Mouse (Mus musculus) CH12.LX (cell line): Measurements from ENCODE around the gene Nol9. TPM values are rescaled to one million over a fixed set of nuclear protein-coding genes. Genes with fewer than 3 reads are reported as not detected.

Source experiments
- DNase-seq: peaks from one replicate; pipeline ENCODE4 v3.0.0-alpha.2; 2013; ENCODE audit errors: extremely low read depth
- H3K27ac ChIP-seq: 2 replicates; pipeline ENCODE4 v1.5.1; 2012; ENCODE audit warnings: low read depth, mild to moderate bottlenecking, control low read depth, moderate library complexity; ENCODE audit not compliant: insufficient read depth
- H3K27me3 ChIP-seq: replicated peaks from 2 replicates; pipeline ENCODE3; 2012; ENCODE audit warnings: inconsistent platforms
- H3K36me3 ChIP-seq, 2 experiments: replicated peaks in 1 of 2; 2 replicates each; pipeline versions ENCODE3 to v1.6.1; 2012; ENCODE audit warnings: inconsistent platforms in 1 of 2, low read length in 1 of 2, mild to moderate bottlenecking in 1 of 2, mixed read lengths in 1 of 2, moderate library complexity in 1 of 2; ENCODE audit not compliant: control insufficient read depth in 1 of 2, insufficient read depth in 1 of 2
- H3K4me1 ChIP-seq, 2 experiments: 2 replicates each; pipeline ENCODE4 v1.6.1; 2012; ENCODE audit warnings: inconsistent platforms in 1 of 2, moderate library complexity in 1 of 2; ENCODE audit not compliant: insufficient read depth in 2 of 2, control insufficient read depth in 1 of 2
- H3K4me2 ChIP-seq: 2 replicates; pipeline ENCODE4 v1.6.1; 2012; ENCODE audit warnings: low read depth, mild to moderate bottlenecking, control low read depth; ENCODE audit not compliant: poor library complexity, insufficient read depth, severe bottlenecking
- H3K4me3 ChIP-seq, 3 experiments: fragments of 150-350 bp in 1 of 3; sonication (generic) in 1 of 3; replicated peaks in 1 of 3; 2 replicates each; pipeline versions ENCODE3 to v1.5.1; 2011 to 2012; ENCODE audit warnings: low read depth in 2 of 3, low read length in 2 of 3, mild to moderate bottlenecking in 2 of 3, moderate library complexity in 2 of 3, control low read depth in 1 of 3, improper control_type of control experiment in 1 of 3, inconsistent platforms in 1 of 3, mixed read lengths in 1 of 3; ENCODE audit not compliant: poor library complexity in 1 of 3
- H3K79me2 ChIP-seq: replicated peaks from 2 replicates; pipeline ENCODE4 v1.6.1; 2012; ENCODE audit warnings: mild to moderate bottlenecking, moderate library complexity; ENCODE audit not compliant: control insufficient read depth, poor library complexity, insufficient read depth, severe bottlenecking; ENCODE audit errors: extremely low read depth
- H3K9ac ChIP-seq: 2 replicates; pipeline ENCODE4 v1.6.1; 2012; ENCODE audit warnings: low read depth, mild to moderate bottlenecking, control low read depth, moderate library complexity; ENCODE audit not compliant: insufficient read depth
- H3K9me3 ChIP-seq: replicated peaks from 2 replicates; pipeline ENCODE3; 2012; ENCODE audit warnings: low read length, inconsistent platforms, mixed read lengths
- BHLHE40 ChIP-seq: IDR thresholded peaks from 2 replicates; pipeline ENCODE4 v1.6.1; 2011; ENCODE audit warnings: mild to moderate bottlenecking, low read depth, low read length, improper control_type of control experiment
- CTCF ChIP-seq, 2 experiments: IDR thresholded peaks in 1 of 2; conservative IDR thresholded peaks in 1 of 2; 2 replicates each; pipeline ENCODE4 v1.5.1; 2011 to 2012; ENCODE audit warnings: low read depth in 2 of 2, low read length in 2 of 2, improper control_type of control experiment in 1 of 2, inconsistent platforms in 1 of 2, mild to moderate bottlenecking in 1 of 2, moderate library complexity in 1 of 2
- ELF1 ChIP-seq: IDR thresholded peaks from 2 replicates; pipeline ENCODE4 v1.6.1; 2014; ENCODE audit warnings: low read depth, mild to moderate bottlenecking, inconsistent platforms, low read length, improper control_type of control experiment
- EP300 ChIP-seq: IDR thresholded peaks from 2 replicates; pipeline ENCODE4 v1.6.1; 2011; ENCODE audit warnings: low read length, improper control_type of control experiment
- ETS1 ChIP-seq: conservative IDR thresholded peaks from 2 replicates; pipeline ENCODE4 v1.6.1; 2012; ENCODE audit warnings: low read depth, mild to moderate bottlenecking, inconsistent platforms, low read length, improper control_type of control experiment, moderate library complexity
- GABPA ChIP-seq: IDR thresholded peaks from 2 replicates; pipeline ENCODE4 v1.6.1; 2012; ENCODE audit warnings: low read depth, low read length, improper control_type of control experiment, inconsistent platforms; ENCODE audit not compliant: insufficient replicate concordance
- IRF4 ChIP-seq: IDR thresholded peaks from 2 replicates; pipeline ENCODE4 v1.6.1; 2014; ENCODE audit warnings: low read depth, mild to moderate bottlenecking, inconsistent platforms, low read length, improper control_type of control experiment
- JUND ChIP-seq: conservative IDR thresholded peaks from 2 replicates; pipeline ENCODE4 v1.6.1; 2011; ENCODE audit warnings: low read depth, low read length, improper control_type of control experiment
- MAFK ChIP-seq: IDR thresholded peaks from 2 replicates; pipeline ENCODE4 v1.6.1; 2011; ENCODE audit warnings: low read length, improper control_type of control experiment; ENCODE audit not compliant: insufficient replicate concordance
- MAX ChIP-seq: IDR thresholded peaks from 2 replicates; pipeline ENCODE4 v1.6.1; 2011; ENCODE audit warnings: low read length, improper control_type of control experiment
- MEF2A ChIP-seq: IDR thresholded peaks from 2 replicates; pipeline ENCODE4 v1.6.1; 2014; ENCODE audit warnings: low read depth, mild to moderate bottlenecking, inconsistent platforms, low read length, improper control_type of control experiment, borderline replicate concordance
- MXI1 ChIP-seq: IDR thresholded peaks from 2 replicates; pipeline ENCODE4 v1.6.1; 2011; ENCODE audit warnings: mild to moderate bottlenecking, low read depth, low read length, improper control_type of control experiment
- NELFE ChIP-seq: IDR thresholded peaks from 2 replicates; pipeline ENCODE4 v1.6.1; 2011; ENCODE audit warnings: low read depth, low read length, improper control_type of control experiment
- PAX5 ChIP-seq: IDR thresholded peaks from 2 replicates; pipeline ENCODE4 v1.6.1; 2012; ENCODE audit warnings: low read length, inconsistent platforms, mixed read lengths
- POLR2AphosphoS2 ChIP-seq: IDR thresholded peaks from 2 replicates; pipeline ENCODE4 v1.6.1; 2011; ENCODE audit warnings: low read depth, low read length, improper control_type of control experiment
- SIN3A ChIP-seq: IDR thresholded peaks from 2 replicates; pipeline ENCODE4 v1.6.1; 2012; ENCODE audit warnings: low read length, improper control_type of control experiment, inconsistent platforms
- SMC3 ChIP-seq: IDR thresholded peaks from 2 replicates; pipeline ENCODE4 v1.6.1; 2011; ENCODE audit warnings: low read depth, low read length, improper control_type of control experiment
- UBTF ChIP-seq: IDR thresholded peaks from 2 replicates; pipeline ENCODE4 v1.6.1; 2012; ENCODE audit warnings: low read depth, mild to moderate bottlenecking, inconsistent platforms, low read length, improper control_type of control experiment, moderate library complexity
- ZNF384 ChIP-seq: IDR thresholded peaks from 2 replicates; pipeline ENCODE4 v1.6.1; 2012; ENCODE audit warnings: low read depth, low read length, improper control_type of control experiment, inconsistent platforms
- dilution Hi-C: fragments of 300-500 bp; cut with MboI; formaldehyde crosslinking; loops from 2 replicates; pipeline ENCODE4 v1.14.3; 2020; ENCODE audit warnings: low sequenced_read_pairs; ENCODE audit not compliant: extremely low pct_unique_long_range_greater_than_20kb, extremely low pct_ligation_motif_present
- in situ Hi-C: fragments of 300-500 bp; cut with MboI; formaldehyde crosslinking; loops from 3 replicates; pipeline ENCODE4 v1.14.3; 2019; ENCODE audit warnings: low sequenced_read_pairs, low pct_ligation_motif_present, low pct_unique_long_range_greater_than_20kb, mixed read lengths
- polyA plus RNA-seq: library from polyadenylated mRNA; unstranded; fragments of >175 nt; gene quantifications from 2 replicates; pipeline ENCODE4 v1.2.1, GENCODE M21; 2012; ENCODE audit warnings: low read depth; ENCODE audit not compliant: insufficient read length
- total RNA-seq, 2 experiments: library from RNA; depleted of rRNA; stranded (reverse); fragments of 300-350 nt in 1 of 2; fragments of >200 nt in 1 of 2; gene quantifications; 2 replicates each; pipeline ENCODE4 v1.2.3; 2012 to 2014

Gene Nol9
- total and polyA plus RNA-seq, 3 experiments, result 44.7 to 60.5 (median 44.8) TPM

DNA sequence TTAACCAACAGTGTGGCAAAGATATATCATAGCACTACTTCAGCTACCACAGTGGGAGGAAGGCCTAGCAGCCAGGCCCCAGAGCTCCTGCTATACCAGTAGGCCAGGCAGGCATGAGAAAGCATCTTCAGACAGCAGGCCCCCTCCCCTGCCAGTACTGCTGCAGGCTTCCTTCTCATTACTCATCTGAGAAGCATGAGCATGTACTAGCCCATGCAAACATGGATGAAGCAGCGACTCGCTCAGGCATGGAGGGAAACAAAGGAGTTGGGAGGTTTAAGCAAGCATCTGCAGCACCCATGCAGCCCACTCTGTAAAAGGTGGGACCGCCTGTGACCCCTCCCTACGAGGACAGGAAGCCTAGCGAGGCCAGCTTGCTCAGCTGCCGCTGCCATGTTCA, 20.0 kb upstream of the Nol9 start:
- no peak for DNase-seq
- Histone ChIP-seq H3K4me3 (no peak overlapping the region), H3K27ac (no peak overlapping the region), H3K4me2 (no peak overlapping the region), H3K4me1 (peaks cover 3 to 6% of the 10 kb centered on the region in 2 experiments; a peak in 2 of 4 replicates), H3K27me3 (no peaks in the 10 kb centered on the region), H3K79me2 (no peaks in the 10 kb centered on the region), H3K9me3 (no peaks in the 10 kb centered on the region), H3K36me3 (peaks cover 68 to 98% of the 10 kb centered on the region in 2 experiments), H3K9ac (no peak overlapping the region)
- TF ChIP-seq ELF1 (no peak), MXI1 (no peak), POLR2AphosphoS2 (no peak), SIN3A (no peak), EP300 (no peak), IRF4 (no peak)
- dilution Hi-C loops (no loop called here), in situ Hi-C loops (no loop called here)

DNA sequence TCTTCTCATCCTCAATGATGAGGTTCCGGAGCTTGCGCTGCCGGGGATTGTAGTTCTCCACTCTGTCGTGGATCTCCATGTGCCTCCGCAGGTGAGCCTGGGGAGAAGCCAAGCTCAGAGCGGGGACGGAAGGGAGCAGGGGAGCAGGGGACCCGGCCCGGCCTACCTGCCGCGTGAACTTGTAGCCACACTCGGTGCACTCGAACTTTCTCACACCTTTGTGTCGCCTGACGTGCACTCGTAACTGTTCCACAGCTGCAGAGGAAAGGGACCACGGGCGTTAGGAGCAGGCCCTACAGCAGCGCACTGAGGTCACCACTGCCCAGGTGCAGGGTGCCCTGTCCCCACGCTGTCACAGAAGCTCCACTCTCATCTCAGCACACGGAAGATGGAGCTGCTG, 19.1 kb upstream of the Nol9 start:
- no peak overlapping the region for H3K4me3 ChIP-seq
- H3K9ac ChIP-seq, result no peak overlapping the region
- no peak overlapping the region for H3K27ac ChIP-seq
- H3K36me3 ChIP-seq, result peaks cover 65 to 98% of the 10 kb centered on the region in 2 experiments
- H3K4me2 ChIP-seq, result no peak overlapping the region
- dilution Hi-C loops (no loop called here), in situ Hi-C loops (no loop called here)
- H3K4me1 ChIP-seq, result peaks cover 6 to 9% of the 10 kb centered on the region in 2 experiments; a peak in 3 of 4 replicates
- TF ChIP-seq IRF4 (no peak), PAX5 (no peak), MAFK (no peak), MAX (no peak), BHLHE40 (no peak), POLR2AphosphoS2 (no peak), ETS1 (no peak), ZNF384 (no peak), GABPA (no peak), MEF2A (no peak), NELFE (no peak), UBTF (no peak), SMC3 (no peak), JUND (no peak), CTCF (conservative IDR thresholded peaks at IDR 0.05 in 1 of 2, IDR thresholded peaks at IDR 0.05 in 1 of 2; ENCODE audit: low read depth in 2 of 2, low read length in 2 of 2) (no peak)
- H3K27me3 ChIP-seq, result no peaks in the 10 kb centered on the region
- no peak for DNase-seq
- no peaks in the 10 kb centered on the region for H3K9me3 ChIP-seq
- peaks cover 3% of the 10 kb centered on the region; the same call in 1 of the 2 replicates for H3K79me2 ChIP-seq
